Mouse (Mus musculus): Measurements from ENCODE around the gene Gm27029. TPM values are rescaled to one million over a fixed set of nuclear protein-coding genes. Genes with fewer than 3 reads are reported as not detected.

Gm27029 gene
- 3.0 TPM for polyA plus RNA-seq (2015; fragmentation: Illumina TruSeq; extraction: RNeasy Lipid Tissue Mini Kit (QIAGEN cat#74804); ENCODE audit: insufficient read depth, low read depth, low replicate concordance)

DNA sequence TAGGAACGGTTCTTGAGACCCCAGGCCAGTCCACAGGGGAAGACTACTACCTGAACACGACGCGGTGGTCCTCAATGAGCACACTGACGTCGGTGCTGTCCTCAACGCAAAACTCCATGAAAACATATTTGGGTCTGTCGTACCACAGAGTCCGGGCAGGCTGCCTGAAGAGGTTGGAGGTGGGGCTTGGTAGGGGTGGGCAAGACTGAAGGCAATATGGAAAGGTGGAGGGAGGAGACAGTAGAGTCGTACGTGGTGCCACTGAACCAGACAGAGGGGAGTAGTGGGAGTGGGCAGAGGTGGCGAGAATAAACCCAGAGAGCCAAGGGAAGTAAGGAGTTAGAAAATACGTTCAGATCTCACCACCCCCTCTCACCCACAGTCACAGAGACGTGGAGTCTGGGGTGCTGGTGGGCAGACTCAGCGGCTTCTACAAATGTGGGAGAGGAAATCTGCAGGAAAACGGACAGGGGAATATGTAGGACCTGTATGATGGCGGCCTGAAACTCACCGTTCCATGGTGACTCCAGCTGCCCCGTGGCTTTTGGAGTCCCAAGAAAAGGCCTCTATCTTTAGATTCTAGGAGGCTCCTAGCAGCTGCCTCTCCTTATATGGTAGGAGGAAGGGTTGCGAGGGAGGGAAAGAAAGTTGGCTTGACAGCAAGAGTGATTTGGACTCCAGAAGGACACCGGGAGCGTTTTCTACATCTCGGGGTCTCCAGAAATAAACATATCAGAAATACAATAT is at the start of gene Gm27029:
Gm27029 (minus strand) TSS at position 692 of the 747 bp plus-strand sequence.

DNA sequence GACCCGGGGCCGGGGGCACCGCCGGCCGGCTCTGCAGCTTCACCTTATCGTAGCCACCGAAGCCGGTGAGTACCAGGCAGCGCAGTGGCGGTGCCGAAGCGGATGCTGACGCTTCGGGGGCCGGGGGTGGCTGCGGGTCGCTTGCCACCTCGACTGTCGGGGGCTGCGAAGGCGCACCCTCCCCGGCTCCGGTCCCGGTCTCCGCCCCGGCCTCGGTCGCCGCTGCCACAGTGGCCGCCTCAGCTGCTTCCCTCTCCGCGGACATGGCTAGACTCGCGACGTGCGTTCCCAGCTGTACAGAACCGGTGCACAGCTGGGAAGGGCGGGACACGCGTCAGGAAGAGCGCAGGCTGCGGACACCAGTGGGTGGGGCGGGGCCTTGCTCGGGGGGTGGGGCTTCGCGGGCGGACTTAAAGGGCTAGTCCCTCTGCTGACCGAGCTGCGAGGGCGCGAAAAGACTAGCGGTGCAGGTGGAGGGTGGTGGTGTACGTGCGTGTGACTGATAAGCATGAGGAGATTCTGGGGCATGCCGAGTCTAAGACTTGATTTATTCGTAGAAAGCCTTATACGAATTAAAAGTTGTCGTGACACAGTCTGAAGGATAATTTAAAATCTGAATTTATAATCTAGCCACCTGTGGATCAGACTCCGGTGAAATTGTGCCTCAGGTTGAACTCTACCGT is 41.4 kb upstream of the Gm27029 start, which contains the start of gene Vat1:
Vat1 (minus strand) TSS at position 362 of the 683 bp plus-strand sequence.

DNA sequence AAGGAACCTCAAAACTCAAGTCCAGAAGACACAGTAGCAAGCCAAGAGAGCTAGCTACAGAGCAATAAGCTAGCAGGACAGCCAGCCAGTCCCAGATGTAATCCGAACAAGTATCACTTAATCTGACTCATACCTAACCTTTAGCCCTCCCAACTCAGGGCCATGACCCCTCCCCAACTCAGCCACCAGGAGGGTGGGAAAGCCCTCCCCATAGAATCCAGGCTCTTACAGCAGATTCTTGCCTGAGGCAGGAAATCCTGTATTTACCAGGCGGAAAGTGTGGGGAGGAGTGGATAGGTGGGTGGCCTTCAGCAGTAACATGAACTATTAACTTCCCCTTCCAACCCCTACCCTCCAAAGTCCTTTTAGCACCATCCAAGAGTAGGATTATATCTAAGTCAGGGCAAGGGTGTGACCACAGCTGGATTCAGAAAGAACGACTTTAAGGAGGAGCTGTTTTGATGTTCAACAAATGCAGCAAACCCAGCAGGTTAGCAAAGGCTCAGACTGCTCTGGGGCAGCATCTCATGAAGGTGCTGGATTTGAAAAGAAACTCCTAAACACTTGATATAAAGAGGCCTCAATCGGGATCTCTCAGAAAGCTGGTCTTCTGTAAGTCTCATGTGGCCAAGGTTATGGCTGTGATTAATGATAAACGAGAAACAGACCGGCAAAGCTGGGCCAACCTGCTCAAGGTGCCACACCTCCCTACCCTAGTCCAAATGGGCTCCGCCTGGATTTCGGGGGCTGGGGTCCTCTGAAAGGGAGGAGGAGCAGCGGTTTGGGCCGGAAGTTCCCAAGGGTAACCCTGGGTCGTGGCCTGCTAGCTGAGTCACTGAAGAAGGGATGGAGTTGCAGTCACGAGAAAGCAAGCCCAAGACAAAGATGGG is 39.9 kb upstream of the Gm27029 start, which contains the start of gene Rnd2:
Rnd2 (plus strand) TSS at position 789 of the 890 bp plus-strand sequence.

DNA sequence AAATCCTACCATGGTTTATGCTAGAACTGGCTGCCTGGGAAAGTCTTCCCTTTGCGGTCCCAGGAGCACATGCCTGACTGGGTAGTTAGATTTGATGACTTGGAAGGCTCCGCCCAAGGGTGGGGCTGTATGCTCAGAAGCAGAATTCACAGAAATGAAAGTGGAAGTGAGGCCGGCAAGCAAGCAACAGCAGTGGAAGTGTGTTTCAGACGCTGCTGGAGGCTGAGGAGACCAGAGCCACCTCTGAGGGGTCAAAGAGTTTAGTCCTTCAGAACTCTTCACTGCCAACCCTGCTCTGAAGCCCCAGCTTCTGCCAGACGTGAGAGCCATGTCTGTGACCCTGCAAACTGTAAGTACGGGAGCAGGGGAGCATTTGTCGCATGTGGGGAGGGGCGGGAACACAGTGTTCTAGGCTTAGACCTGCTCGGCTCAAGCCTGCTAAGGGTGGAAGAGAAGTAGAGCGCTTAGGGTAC is 23.7 kb upstream of the Gm27029 start, which contains the start of gene Ifi35:
Ifi35 (plus strand) TSS at position 134 of the 473 bp plus-strand sequence.

GRCm38 (mm10) chr11:101442127-101442693 is 17.6 kb upstream of the Gm27029 start, which contains the start of gene Rpl27:
TSS of gene Rpl27 (plus strand) at chr11:101442298.

GRCm38 (mm10) chr11:101424925-101425813 is 573 bp upstream of the Gm27029 start, which contains the start of the genes Rundc1 and Ptges3l:
TSS of gene Rundc1 (plus strand) at chr11:101425085.
TSS of gene Ptges3l (minus strand) at chr11:101425333.

GRCm38 (mm10) chr11:101417101-101417855 is 7.3 kb downstream of the Gm27029 start, which contains the start of gene Aarsd1:
TSS of gene Aarsd1 (minus strand) at chr11:101417615.

DNA sequence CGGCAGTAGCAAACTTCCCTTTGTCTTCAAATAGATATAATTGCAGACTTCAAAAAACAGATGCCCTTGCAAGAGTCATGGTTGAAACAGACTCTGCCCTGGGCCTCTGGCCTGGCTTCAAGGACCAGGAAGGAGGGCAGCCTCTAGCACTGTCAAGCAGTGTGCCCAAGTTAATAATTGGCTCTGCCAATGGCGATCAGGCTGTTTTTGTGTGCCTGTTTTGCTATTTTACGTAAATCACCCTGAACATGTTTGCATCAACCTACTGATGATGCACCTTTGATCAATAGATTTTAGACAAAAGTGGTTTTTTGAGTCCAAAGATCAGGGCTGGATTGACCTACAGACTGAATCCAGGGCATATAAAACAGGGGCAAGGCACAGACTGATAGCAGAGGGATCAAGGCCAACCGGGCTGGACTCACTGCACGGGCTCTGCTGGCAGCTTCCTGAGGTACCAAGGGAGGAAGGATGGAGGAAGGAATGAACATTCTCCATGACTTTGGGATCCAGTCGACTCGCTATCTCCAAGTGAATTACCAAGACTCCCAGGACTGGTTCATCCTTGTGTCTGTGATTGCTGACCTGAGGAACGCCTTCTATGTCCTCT is 57.2 kb downstream of the Gm27029 start, which contains the start of gene G6pc:
G6pc (plus strand) TSS at position 236 of the 610 bp plus-strand sequence.

Other genes with a start within 250 kb of the Gm27029 start
- gene Ccr10, start 249.4 kb downstream of the Gm27029 start, polyA plus RNA-seq (2015; fragmentation: Illumina TruSeq; extraction: RNeasy Lipid Tissue Mini Kit (QIAGEN cat#74804); ENCODE audit: insufficient read depth, low read depth, low replicate concordance): not detected
- gene Ezh1, start 198.3 kb downstream of the Gm27029 start, polyA plus RNA-seq (2015; fragmentation: Illumina TruSeq; extraction: RNeasy Lipid Tissue Mini Kit (QIAGEN cat#74804); ENCODE audit: insufficient read depth, low read depth, low replicate concordance): 9.6 TPM
- 30.5 TPM for gene Ramp2, start 178.8 kb downstream of the Gm27029 start, polyA plus RNA-seq (2015; fragmentation: Illumina TruSeq; extraction: RNeasy Lipid Tissue Mini Kit (QIAGEN cat#74804); ENCODE audit: insufficient read depth, low read depth, low replicate concordance)
- gene Vps25, start 171.1 kb downstream of the Gm27029 start, polyA plus RNA-seq (2015; fragmentation: Illumina TruSeq; extraction: RNeasy Lipid Tissue Mini Kit (QIAGEN cat#74804); ENCODE audit: insufficient read depth, low read depth, low replicate concordance): 32.2 TPM
- 4.7 TPM for gene Wnk4, start 164.2 kb downstream of the Gm27029 start, polyA plus RNA-seq (2015; fragmentation: Illumina TruSeq; extraction: RNeasy Lipid Tissue Mini Kit (QIAGEN cat#74804); ENCODE audit: insufficient read depth, low read depth, low replicate concordance)
- gene Cntd1, start 145.8 kb downstream of the Gm27029 start, polyA plus RNA-seq (2015; fragmentation: Illumina TruSeq; extraction: RNeasy Lipid Tissue Mini Kit (QIAGEN cat#74804); ENCODE audit: insufficient read depth, low read depth, low replicate concordance): not detected
- gene Coa3, start 145.7 kb downstream of the Gm27029 start, polyA plus RNA-seq (2015; fragmentation: Illumina TruSeq; extraction: RNeasy Lipid Tissue Mini Kit (QIAGEN cat#74804); ENCODE audit: insufficient read depth, low read depth, low replicate concordance): 56.2 TPM
- gene Becn1, start 122.5 kb downstream of the Gm27029 start, polyA plus RNA-seq (2015; fragmentation: Illumina TruSeq; extraction: RNeasy Lipid Tissue Mini Kit (QIAGEN cat#74804); ENCODE audit: insufficient read depth, low read depth, low replicate concordance): 20.4 TPM
- gene Psme3, start 108.6 kb downstream of the Gm27029 start, polyA plus RNA-seq (2015; fragmentation: Illumina TruSeq; extraction: RNeasy Lipid Tissue Mini Kit (QIAGEN cat#74804); ENCODE audit: insufficient read depth, low read depth, low replicate concordance): 15.3 TPM
- 4.8 TPM for gene Aoc2, start 99.7 kb downstream of the Gm27029 start, polyA plus RNA-seq (2015; fragmentation: Illumina TruSeq; extraction: RNeasy Lipid Tissue Mini Kit (QIAGEN cat#74804); ENCODE audit: insufficient read depth, low read depth, low replicate concordance)
- gene Aoc3, start 94.2 kb downstream of the Gm27029 start, polyA plus RNA-seq (2015; fragmentation: Illumina TruSeq; extraction: RNeasy Lipid Tissue Mini Kit (QIAGEN cat#74804); ENCODE audit: insufficient read depth, low read depth, low replicate concordance): 8.3 TPM
- not detected for gene G6pc, start 57.2 kb downstream of the Gm27029 start, polyA plus RNA-seq (2015; fragmentation: Illumina TruSeq; extraction: RNeasy Lipid Tissue Mini Kit (QIAGEN cat#74804); ENCODE audit: insufficient read depth, low read depth, low replicate concordance)
- gene Aarsd1, start 7.2 kb downstream of the Gm27029 start, polyA plus RNA-seq (2015; fragmentation: Illumina TruSeq; extraction: RNeasy Lipid Tissue Mini Kit (QIAGEN cat#74804); ENCODE audit: insufficient read depth, low read depth, low replicate concordance): 7.0 TPM
- gene Rundc1, start 289 bp upstream of the Gm27029 start, polyA plus RNA-seq (2015; fragmentation: Illumina TruSeq; extraction: RNeasy Lipid Tissue Mini Kit (QIAGEN cat#74804); ENCODE audit: insufficient read depth, low read depth, low replicate concordance): 8.9 TPM
- gene Ptges3l, start 537 bp upstream of the Gm27029 start, polyA plus RNA-seq (2015; fragmentation: Illumina TruSeq; extraction: RNeasy Lipid Tissue Mini Kit (QIAGEN cat#74804); ENCODE audit: insufficient read depth, low read depth, low replicate concordance): not detected
- gene Rpl27, start 17.5 kb upstream of the Gm27029 start, polyA plus RNA-seq (2015; fragmentation: Illumina TruSeq; extraction: RNeasy Lipid Tissue Mini Kit (QIAGEN cat#74804); ENCODE audit: insufficient read depth, low read depth, low replicate concordance): 186 TPM
- 19.5 TPM for gene Ifi35, start 23.6 kb upstream of the Gm27029 start, polyA plus RNA-seq (2015; fragmentation: Illumina TruSeq; extraction: RNeasy Lipid Tissue Mini Kit (QIAGEN cat#74804); ENCODE audit: insufficient read depth, low read depth, low replicate concordance)
- gene Rnd2, start 40.2 kb upstream of the Gm27029 start, polyA plus RNA-seq (2015; fragmentation: Illumina TruSeq; extraction: RNeasy Lipid Tissue Mini Kit (QIAGEN cat#74804); ENCODE audit: insufficient read depth, low read depth, low replicate concordance): 3.9 TPM
- 30.4 TPM for gene Vat1, start 41.4 kb upstream of the Gm27029 start, polyA plus RNA-seq (2015; fragmentation: Illumina TruSeq; extraction: RNeasy Lipid Tissue Mini Kit (QIAGEN cat#74804); ENCODE audit: insufficient read depth, low read depth, low replicate concordance)
- gene Brca1, start 127.2 kb upstream of the Gm27029 start, polyA plus RNA-seq (2015; fragmentation: Illumina TruSeq; extraction: RNeasy Lipid Tissue Mini Kit (QIAGEN cat#74804); ENCODE audit: insufficient read depth, low read depth, low replicate concordance): 0.92 TPM
- gene Nbr1, start 127.4 kb upstream of the Gm27029 start, polyA plus RNA-seq (2015; fragmentation: Illumina TruSeq; extraction: RNeasy Lipid Tissue Mini Kit (QIAGEN cat#74804); ENCODE audit: insufficient read depth, low read depth, low replicate concordance): 46.2 TPM
- gene Tmem106a, start 157.4 kb upstream of the Gm27029 start, polyA plus RNA-seq (2015; fragmentation: Illumina TruSeq; extraction: RNeasy Lipid Tissue Mini Kit (QIAGEN cat#74804); ENCODE audit: insufficient read depth, low read depth, low replicate concordance): 6.8 TPM
- gene Gm11634, start 174.5 kb upstream of the Gm27029 start, polyA plus RNA-seq (2015; fragmentation: Illumina TruSeq; extraction: RNeasy Lipid Tissue Mini Kit (QIAGEN cat#74804); ENCODE audit: insufficient read depth, low read depth, low replicate concordance): not detected
- gene Rdm1, start 202.4 kb upstream of the Gm27029 start, polyA plus RNA-seq (2015; fragmentation: Illumina TruSeq; extraction: RNeasy Lipid Tissue Mini Kit (QIAGEN cat#74804); ENCODE audit: insufficient read depth, low read depth, low replicate concordance): 8.8 TPM
- gene Arl4d, start 240.7 kb upstream of the Gm27029 start, polyA plus RNA-seq (2015; fragmentation: Illumina TruSeq; extraction: RNeasy Lipid Tissue Mini Kit (QIAGEN cat#74804); ENCODE audit: insufficient read depth, low read depth, low replicate concordance): 8.4 TPM